Mouse (Mus musculus) activated CD4-positive, CD25-positive, alpha-beta regulatory T cell, adult 4 months (primary cell): ENCODE results near the gene Tnfaip2. TPM values are rescaled to one million over a fixed set of nuclear protein-coding genes. Genes with fewer than 3 reads are reported as not detected.

Experiments
- ATAC-seq: one replicate; pipeline ENCODE4 v1.8.0; 2017
- polyA plus RNA-seq, 2 experiments: library from polyadenylated mRNA; unstranded; fragments of 100-300 nt; shearing (Covaris generic); gene quantifications; one replicate each; pipeline ENCODE4 v1.2.1; 2017

Gene Tnfaip2
- polyA plus RNA-seq, 2 experiments from 2014 or later: not detected

DNA sequence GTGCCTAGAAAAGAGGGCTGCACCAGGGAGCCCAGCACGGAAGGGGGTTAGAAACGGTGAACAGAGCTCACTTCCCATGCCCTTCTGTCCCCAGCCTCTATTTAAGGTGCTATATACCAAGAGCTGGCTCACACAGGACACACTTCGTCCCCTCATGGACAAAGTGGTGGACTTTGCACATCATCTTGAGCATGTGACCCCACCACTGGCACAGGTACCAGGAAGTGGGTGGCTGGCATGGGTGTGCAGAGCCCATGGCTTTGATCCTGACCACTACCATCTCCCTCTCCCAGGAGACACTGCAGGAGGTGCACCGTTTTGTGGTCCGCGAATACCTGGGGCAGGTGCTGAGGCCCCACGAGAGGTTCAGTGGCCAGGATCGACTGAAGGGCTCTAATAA lies 13.9 kb upstream of the Tnfaip2 start:
- ATAC-seq: no peak

DNA sequence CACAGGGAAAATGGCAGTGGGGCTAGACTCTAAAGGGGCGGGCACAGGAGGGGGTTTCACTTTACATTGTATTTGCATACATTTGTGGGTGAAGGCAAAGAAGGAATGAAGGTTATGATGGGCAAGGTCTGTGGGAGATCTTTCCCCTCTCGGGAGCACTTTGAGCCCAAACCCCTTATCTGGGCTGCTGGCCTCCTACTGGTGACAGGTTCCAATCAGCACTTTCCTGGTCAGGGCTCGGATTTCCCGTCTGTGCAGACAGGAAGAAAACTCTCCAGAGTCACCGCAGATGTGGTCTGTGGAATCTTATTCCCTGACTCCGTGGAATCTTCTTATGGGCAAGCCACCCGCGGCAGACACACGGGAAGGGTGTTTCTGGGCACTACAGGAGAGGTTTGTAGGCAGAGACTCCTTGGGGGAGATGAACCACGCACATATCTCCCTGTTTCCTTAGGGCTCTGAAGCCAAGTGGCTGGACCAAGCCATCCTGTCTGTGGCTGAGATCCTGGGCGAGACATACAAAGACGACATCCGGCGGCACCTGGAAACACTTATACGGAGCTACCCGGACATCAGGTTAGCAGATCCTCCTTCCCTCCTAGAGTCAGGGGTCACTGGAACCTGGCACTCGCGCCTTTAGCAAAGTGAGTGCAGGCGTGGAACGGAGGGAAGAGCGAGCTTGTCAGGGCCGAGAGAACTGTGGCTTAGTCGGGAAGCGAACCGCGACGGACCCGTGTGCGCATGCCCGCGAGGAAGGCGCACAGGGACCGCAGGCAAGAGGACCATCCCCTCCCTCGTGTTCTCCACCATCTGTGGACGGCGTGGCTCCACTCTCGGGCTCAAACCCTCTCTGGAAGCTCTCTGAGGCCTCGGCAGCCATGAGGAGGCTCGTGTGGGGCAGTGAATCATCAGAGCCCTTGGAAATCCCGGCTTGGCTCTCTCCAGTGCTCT lies 13.0 kb upstream of the Tnfaip2 start:
- ATAC-seq: no peak

DNA sequence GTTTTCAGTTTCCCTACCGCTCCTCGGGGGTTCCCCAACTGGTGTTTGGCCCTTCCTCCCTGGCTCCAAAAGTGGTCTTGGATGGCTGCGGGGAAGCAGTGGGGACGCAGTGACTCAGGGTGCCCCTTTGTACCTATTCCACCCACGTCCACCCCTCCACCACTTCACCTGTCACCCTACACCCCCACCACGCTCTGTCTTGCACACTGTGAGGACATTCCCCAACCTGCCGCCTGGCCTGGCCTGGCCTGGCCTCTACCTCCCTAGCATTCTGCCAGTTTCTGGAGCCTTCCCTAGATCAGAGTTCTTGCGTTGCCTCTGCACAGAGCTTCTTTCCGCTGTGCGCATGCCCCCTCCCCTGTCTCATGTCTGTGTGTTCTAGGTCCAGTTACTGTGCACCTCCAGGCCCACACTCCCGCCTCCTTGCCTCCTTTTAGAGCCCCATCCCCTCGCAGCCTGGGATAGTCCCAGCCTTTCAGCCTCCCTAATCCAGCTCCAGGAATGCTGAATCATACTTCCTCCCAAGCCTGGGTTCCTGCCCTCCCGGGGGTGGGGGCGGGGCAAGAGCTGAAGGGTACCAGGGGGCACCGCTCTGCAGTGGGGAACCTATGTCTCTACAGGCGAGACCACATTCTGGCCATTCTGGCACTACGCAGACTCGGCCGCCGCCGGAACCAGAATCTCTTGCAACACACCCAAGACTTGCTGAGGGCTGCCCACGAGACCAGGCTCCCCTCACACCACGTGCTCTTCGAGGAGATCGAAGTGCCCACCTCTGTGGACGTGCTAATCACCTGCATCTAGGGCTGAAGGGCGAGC lies 12.0 kb upstream of the Tnfaip2 start:
- no peak for ATAC-seq

DNA sequence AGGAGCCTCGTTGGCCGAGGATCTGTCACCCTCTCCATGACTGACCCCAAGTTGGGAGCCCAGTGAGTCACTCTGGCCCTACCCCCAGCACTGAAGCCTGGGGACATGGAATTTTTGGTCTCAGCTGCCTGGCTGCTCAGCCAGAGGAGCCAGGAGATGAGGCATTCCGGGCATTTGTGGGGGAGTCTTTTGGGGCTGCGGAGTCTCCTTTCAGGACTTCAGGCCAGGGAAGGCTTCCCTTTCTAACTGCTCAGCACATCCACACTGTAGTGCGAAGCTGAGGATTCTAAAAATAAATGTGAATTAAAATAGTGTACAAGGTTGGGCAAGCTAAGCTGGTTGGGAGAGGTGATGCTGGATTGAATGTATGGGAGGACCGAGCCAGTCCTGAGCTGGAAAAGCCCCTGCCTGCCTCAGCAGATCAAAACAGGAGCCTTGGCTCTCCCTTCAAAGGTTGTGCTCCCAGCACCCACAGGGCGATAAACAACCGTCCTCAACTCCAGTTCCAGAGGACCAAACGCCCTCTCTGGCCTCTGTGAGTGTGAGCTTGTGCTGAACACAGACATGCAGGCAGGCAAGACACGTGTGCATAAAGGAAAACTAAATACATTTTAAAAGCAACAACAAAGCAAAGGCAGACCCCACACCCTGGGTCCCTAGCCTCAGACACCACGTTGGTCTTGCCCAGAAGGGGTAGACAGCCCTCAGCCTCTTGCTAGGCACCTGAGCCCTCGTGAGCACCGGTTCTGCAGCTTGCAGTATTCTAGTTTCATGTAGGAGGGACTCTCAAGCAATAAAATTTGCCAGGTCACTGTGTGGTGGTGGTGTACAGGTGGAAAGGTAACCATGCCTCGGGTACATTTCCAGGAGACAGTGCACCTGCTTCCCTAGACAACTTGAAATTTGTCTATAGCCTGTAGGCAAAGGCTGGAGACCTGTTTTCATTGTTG lies 11.1 kb upstream of the Tnfaip2 start:
- no peak for ATAC-seq

DNA sequence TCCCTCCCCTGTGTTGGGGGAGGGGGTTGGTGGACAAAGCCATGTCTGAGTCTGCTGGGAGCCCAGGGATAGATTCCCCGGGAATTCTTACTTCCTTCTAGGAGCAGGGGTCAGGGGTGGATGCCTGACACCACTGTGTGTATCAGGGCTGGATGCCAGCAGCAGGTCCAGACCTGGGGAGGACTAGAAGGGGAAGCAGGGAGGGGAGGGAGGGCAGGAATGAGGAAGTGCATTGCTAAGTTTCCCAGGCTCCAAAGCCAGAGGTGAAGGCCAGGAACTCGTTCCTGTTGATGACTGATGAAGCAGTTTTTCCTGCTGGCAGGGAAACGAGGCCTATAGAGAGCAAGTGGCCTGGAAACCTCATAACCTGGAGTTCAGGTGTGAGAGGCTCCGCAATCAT lies 10.2 kb upstream of the Tnfaip2 start:
- no peak for ATAC-seq

DNA sequence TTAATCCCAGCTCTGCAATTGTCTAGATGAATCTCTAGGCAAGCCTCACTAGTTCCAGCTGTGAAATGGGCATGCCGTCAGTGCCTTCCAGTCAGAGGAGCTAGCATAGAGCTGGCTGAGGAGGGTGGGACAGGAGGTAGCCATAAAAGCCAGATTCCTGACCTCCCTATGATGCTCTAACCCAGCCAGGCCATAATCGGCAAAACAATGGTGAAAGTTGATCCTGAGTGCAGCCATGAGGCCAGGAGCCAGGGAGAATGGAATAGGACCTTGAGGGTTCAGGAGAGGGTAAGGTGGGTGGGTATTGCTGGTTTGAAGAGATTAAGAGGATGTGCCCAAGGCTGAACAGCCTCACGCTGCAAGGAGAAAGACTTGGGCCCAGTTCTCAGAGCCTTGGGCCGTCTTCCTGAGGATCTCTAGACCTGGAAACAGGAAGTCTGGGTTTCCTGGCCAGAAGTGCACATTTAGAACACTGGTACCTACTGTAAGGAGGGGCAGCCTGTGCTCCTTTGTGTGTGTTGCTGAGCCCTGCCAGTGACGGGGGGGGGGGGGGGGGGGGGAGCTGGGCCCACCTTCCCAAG lies 9.4 kb upstream of the Tnfaip2 start:
- no peak for ATAC-seq

DNA sequence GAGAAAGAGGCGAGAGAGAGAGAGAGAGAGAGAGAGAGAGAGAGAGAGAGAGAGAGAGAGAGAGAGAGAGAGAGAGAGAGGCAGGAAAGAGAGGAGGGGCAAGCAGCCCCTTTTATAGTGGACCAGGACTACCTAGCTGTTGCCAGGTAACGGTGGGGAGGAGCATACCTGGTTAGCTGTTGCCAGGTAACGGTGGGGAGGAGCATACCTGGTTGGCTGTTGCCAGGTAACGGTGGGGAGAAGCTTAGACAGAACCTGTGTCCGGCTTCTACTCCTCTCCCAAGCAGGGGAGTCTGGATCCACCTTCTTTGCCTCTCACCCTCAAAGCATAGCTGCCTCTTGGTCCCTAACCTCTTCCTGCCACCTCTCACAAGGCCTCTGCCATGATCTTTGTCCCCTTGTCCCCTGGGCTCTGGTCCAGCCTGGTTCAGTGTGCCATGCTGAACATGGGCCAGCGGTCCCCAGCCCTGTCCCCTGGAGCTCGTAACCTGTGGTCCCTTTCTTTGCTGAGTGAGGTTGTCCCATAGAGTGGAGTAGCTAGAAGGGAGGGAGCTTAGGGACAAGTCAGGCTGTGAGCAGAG lies 8.0 kb upstream of the Tnfaip2 start:
- ATAC-seq: no peak

DNA sequence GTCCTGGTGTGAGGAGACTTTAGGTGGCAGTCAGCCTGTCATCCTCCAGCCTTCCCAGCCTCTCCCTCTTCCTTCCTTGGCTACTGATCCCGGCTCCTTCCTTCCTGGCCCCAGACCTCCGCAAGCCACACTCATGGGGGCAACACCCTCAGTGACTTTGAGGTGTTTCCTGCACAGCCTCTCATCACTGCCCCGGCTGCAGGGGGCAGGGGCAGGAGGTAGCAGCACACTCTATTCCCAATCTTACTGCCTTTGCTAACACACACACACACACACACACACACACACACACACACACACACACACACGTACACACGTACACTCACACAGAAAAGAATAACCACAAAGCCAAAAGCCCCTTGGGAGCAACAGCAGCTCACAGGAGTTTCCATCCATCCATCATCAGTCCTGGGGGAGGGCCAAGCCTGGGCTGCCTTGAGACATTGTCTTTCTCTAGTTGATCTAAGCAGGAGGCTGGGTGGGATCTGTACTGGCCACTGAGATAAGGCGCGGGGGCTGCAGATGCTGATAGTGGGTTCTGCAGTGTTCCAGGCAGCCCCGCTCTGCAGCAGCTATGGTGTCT lies 7.4 kb upstream of the Tnfaip2 start:
- no peak for ATAC-seq

DNA sequence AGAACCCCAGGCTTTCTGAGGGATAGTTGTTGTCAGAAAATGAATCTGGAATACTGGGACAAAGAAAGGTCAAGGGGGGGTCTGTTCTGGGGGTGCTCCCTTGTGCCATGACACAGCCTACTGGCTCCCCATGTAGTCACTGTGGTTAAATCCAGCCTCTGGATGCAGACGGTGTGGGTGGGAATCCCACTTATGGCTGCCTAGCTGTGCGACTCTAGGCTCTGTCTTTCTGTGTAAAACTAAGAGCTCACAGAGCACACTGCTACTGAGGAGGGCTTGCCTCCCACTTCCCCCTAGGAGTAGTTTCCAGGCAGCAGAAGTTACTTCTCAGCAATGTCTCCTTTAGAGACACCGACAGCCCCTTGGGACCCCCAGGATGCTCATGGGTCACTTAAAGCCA lies 6.1 kb upstream of the Tnfaip2 start:
- no peak for ATAC-seq

DNA sequence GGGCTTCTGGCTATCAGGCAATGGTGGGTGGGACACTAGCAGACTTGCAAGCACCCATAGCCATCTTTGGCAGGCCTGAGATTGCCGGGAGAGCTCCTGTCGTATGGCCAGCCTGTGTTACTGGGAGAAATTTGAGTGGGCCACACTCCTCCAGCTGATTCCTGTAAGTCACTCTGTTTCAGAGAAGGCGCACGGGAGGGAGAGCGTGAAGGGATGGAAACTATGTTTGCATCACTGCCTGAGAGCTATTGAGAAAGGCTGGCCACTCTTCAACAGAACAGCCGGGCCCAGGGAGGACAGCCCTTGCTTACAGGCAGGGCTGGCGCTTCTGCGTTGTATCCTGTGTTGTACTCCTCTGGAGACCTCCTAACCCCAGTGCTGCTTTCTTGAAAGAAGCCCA lies 5.6 kb upstream of the Tnfaip2 start:
- ATAC-seq: no peak

DNA sequence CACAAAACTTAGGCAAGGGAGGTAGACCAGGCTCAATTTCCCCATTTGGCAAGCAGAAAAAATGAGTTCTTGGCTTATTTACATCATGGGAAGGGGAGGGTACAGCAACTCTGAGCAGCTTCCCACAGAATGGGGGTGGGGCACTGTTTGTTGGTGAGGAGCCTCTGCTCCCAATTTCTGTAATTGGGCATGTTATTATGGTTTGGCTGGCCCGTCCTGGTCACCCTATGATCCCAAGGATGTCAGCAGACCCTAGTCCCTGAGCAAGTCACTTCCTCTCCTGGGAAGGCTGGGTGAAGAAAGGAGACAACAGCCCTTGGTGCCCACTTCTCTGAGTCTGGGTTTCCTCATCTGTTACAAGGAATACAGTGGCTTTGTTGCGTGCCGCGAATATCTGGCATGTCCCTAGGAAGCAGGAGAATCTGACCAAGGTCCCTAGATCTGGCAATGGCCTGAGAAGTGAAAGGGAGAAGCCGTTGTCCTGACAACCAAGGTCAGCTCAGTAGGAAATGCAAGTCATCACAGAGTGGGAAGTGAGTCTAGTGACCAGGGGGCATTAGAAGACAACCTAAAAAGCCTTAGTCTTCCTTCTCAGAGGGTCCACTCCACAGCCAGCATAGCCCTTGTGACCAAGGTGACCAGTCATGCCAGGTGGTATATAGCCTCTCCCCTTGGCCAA lies 4.9 kb upstream of the Tnfaip2 start:
- ATAC-seq: no peak

DNA sequence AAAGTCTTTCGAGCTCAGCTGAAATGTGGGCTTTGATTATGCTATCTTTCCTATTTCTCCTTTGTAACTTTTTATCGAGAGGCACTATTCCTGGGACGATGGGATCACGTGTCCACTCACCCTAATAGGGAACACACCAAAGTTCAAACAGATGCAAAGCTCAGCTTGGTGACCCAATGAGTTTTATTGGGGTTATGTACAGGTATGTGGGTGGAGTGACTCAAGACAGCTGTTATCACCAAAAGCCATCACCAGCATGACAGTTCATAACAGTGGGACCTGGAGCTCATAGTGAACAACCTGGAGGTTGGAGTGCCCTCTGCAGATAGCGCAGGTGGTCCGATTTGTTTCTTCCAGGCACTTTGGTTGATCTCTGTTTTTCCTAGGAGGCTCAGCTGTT lies 3.4 kb upstream of the Tnfaip2 start:
- no peak for ATAC-seq

DNA sequence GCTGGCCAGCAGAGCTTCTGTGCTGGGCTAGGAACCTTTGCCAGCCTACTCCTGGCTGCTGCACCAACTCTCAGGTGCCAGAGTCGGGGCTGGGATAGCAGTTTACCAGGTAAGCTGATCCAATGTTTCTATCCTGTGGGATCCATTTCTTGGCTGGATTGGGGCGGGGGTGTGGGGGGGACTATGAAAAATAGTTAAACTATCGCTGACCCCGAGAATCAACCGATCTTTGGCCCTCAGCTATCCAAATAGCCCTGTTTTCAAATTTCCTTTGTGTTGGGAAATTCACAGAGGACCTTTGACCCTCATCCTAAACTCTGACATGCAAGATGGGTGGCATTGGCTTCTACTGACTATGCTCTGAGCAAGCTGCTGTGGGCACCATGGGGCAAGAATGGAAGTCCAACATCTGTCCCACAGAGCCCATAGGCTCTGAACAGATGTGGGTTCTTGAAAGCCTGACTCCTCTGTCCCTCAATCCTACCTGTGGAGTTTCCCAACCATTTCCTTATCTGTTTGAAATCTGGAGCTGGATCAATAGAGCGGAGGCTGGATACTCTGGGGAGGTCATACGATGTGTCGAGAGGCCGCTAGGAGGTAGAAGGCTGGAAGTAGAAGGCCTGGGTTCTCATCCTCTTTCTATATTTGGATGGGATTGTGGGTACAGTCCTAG lies 1.4 kb upstream of the Tnfaip2 start:
- no peak for ATAC-seq

DNA sequence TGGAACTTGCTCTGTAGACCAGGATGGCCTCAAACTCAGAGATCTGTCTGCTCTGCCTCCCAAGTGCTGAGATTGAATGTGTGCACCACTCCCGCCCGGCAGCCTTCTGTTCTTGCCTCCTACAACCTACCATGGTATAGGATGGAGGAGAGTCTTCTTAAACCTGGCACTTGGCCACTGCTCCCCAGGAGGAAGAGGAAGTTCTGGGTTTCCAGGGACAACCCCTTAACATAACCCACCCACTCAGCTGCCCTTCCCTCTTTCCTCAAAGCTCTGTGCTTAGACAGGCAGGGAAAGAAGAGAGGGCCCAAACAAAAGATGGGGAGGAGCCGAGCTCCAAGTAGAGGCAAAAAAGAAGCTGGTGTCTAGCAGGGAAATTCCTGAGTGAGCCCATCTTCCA lies 746 bp upstream of the Tnfaip2 start:
- ATAC-seq: no peak

DNA sequence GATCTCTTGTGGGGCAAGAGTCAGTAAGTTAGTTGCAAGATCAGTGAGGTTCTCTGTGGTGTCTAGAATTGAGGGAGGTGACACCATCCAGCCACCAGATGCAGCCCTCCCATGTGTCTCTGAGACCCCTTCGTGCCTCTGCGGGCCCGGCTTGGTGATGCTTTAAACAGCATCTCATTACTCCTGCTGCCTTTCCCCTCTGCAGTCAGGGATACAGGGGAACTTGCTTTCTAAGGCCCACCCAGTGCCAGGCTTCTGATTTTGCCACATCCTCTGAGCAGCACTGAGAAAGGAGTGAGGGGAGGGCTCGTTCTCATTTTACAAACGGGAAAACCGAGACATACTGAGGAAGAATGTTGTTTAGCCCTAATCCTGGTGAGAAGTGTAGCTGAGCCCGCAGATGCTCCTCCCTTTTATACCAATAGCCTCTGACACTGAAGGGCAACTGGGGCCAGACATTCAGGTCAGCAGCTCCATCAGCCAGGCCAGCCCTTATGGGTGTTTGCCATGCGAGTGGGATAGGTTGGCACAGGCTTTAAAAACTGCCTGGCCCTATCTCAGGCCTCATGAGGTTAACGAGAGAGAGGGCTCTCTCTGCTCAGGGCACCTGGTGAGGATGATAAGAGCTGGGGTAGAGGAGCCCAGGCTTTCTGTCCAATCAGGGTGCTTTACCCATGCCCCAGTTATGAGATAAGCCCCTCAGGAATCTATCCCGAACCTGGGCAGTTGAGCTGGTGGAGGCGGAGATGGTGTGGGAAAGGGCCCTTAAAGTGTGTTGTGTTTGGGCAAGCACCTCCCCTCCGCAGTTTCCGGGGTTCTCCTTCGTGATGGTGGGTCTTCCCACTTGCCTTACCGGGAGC lies 972 bp downstream of the Tnfaip2 start:
- no peak for ATAC-seq

DNA sequence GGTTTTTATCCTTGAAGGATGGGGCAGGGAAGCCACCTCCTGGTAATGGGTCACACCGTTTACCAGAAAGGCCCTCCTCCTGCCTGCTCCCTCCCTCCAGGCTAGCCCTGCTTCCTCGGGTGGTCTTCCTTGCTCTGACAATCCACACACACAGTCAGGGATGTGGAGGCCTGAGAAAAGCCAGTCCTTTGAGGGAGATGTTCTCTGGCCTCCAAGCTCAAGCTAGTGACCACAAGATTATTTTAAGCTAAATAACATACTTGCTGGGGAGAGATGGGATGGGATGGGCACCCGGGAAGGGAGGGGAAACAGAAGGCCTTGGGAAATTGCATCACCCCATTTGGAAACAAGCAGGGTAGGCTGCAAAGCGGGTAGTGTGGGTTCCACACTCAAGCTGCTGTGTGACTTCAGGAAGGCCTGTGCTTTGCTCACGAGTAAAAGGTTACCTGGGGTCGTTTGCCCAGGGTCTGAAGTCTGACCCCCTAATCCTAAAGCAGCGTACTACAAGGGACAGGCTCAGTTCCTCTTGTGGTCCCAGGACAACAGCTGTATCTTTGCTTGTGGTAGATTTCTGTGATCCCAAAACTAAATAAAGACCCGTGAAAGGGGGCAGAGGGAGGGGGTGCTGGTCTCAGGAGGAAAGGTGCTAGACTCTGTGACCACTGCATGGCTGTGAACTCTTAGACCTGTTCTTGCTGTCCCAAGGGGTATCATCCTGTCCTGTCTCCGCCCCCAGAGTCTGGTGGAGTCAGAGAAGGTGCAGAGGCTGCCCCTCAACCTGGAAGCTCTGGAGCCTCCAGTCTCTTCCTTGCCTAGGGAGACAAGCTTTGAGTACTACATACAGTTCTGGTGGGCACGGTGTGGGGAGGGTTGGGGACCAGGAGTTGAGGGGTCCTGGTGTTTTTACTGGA lies 1.9 kb downstream of the Tnfaip2 start:
- no peak for ATAC-seq

DNA sequence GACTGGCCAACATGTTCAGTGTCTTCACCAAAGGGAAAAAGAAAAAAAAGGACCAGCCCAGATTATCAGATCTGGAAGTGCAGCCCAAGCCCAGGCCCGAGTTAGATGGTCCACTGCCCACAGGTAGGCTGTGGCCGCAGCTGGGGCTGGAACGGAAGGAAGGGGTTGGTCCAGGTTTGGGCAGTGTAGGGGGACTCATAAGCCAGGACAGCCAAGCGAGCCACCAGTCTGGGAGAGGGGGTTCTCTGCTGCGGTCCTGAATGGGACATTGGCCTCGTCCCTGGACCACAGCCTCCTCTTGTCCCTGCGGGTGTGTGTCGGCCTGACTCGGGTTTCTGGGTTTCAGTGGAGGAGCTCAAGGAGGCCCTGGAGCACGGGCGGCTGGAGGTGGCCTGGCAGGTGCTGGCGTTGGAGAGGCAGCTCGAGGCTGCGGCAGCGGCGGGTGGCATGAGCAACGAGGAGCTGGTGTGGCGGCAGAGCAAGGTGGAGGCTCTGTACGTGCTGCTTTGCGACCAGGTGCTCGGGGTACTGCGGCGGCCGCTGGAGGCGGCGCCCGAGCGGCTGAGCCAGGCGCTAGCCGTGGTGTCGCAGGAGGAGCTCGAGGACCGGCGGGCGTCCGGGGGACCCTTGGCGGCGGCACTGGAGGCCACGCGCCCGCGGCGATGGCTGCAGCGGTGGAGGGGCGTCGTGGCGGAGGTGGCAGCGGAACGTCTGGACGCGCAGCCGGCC lies 3.1 kb downstream of the Tnfaip2 start:
- no peak for ATAC-seq
